Mouse (Mus musculus): Measurements from ENCODE around the gene Mga. TPM values are rescaled to one million over a fixed set of nuclear protein-coding genes. Genes with fewer than 3 reads are reported as not detected.

The Mga gene
- polyA plus RNA-seq, 2 experiments from 2014 or later, result 36.8 to 43.7 TPM

Other genes with a start within 250 kb of the Mga start
- gene Ndufaf1, start 234.4 kb upstream of the Mga start, polyA plus RNA-seq (2017; shearing (Covaris generic)), result 10 to 100 TPM; 29.4 to 37.0 TPM
- gene Rtf1, start 222.2 kb upstream of the Mga start, polyA plus RNA-seq (2017; shearing (Covaris generic)), result 10 to 100 TPM; 26.8 to 45.0 TPM
- gene Itpka, start 154.9 kb upstream of the Mga start, polyA plus RNA-seq (2017; shearing (Covaris generic)), result under 1 TPM in 1 of 2 experiments, not detected in 1; 0.30 TPM
- gene Ltk, start 136.8 kb upstream of the Mga start, polyA plus RNA-seq (2017; shearing (Covaris generic)), result not detected
- gene Rpap1, start 109.7 kb upstream of the Mga start, polyA plus RNA-seq (2017; shearing (Covaris generic)), result 10 to 100 TPM; 15.7 to 34.0 TPM
- 1 to 10 TPM; 1.1 to 1.3 TPM for gene Tyro3, start 99.5 kb upstream of the Mga start, polyA plus RNA-seq (2017; shearing (Covaris generic))
- 1 to 10 TPM; 2.4 to 2.9 TPM for gene Mapkbp1, start 75.5 kb downstream of the Mga start, polyA plus RNA-seq (2017; shearing (Covaris generic))
- 10 to 100 TPM; 24.3 to 28.4 TPM for gene Jmjd7, start 130.3 kb downstream of the Mga start, polyA plus RNA-seq (2017; shearing (Covaris generic))
- 1 to 10 TPM; 2.5 to 2.9 TPM for gene Gm28042, start 130.3 kb downstream of the Mga start, polyA plus RNA-seq (2017; shearing (Covaris generic))
- 1 to 10 TPM; 1.3 to 2.2 TPM for gene Pla2g4b, start 136.2 kb downstream of the Mga start, polyA plus RNA-seq (2017; shearing (Covaris generic))